Mouse (Mus musculus): ENCODE measurements around the gene Tnrc6b.
A peak's percentile ranks its signal among the peaks of the same experiment; 100 is the strongest.

The Tnrc6b gene

DNA sequence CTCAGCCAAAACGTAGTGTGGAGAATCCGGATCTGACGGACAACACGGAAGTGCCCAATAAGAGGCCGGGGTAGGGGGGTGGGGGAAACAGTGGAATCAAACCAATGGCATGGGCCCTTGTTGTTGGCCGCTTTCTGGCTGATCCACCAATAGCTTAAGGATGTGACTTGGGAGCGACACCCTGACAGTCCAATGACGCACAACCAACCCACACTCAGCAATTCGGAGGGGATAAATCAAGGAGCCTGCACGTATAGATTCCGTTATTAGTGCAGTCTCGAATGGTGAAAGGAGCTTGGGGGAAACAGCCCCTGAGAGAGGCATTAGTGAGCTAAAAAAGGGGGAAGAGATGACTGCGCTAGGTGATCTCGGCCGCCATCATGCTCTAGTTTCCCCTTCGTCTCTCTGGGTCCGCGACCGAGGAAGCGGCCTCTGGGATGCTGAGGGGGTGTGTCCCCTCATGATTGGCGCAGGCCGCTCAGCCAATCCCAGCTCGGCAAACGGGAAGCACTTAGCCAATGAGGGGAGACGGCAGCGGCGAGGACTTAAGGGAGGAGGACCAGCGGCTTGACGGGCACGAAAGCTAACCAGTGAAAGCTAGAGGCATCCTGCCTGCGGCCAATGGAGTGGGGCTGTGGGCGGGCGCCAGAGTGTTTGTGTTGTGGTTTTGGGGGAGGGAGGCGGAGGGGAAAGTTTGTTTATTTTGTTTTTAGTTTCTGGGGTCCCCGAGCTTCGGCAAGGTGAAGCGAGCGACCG lies at the start of gene Tnrc6b:
Tnrc6b (plus strand) TSS at position 706 of the 756 bp plus-strand sequence.
- DNase-seq (ENCODE audit: low spot score in 2 of 2), result peak; percentile 99

DNA sequence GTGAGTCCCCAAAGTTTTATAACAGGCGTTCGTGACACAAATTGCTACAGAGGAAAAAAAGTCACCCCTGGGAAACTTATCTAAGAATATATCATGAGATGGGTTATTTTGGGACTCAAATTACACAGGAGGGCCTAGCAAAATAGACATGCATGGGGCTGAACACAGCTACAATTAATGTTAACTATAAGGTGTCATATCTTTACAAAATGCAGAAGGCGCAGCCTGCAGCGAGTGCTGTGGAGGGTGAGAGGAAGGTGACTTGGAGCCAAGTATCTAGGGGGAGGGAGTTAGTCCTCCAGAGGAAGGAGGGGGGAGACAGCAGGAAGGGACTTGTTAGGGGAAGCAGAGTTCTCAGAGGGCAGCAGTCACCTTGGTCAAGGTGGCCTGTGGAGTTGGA lies 46.7 kb upstream of the Tnrc6b start:
- DNase-seq (ENCODE audit: low spot score in 2 of 2), result no peak

DNA sequence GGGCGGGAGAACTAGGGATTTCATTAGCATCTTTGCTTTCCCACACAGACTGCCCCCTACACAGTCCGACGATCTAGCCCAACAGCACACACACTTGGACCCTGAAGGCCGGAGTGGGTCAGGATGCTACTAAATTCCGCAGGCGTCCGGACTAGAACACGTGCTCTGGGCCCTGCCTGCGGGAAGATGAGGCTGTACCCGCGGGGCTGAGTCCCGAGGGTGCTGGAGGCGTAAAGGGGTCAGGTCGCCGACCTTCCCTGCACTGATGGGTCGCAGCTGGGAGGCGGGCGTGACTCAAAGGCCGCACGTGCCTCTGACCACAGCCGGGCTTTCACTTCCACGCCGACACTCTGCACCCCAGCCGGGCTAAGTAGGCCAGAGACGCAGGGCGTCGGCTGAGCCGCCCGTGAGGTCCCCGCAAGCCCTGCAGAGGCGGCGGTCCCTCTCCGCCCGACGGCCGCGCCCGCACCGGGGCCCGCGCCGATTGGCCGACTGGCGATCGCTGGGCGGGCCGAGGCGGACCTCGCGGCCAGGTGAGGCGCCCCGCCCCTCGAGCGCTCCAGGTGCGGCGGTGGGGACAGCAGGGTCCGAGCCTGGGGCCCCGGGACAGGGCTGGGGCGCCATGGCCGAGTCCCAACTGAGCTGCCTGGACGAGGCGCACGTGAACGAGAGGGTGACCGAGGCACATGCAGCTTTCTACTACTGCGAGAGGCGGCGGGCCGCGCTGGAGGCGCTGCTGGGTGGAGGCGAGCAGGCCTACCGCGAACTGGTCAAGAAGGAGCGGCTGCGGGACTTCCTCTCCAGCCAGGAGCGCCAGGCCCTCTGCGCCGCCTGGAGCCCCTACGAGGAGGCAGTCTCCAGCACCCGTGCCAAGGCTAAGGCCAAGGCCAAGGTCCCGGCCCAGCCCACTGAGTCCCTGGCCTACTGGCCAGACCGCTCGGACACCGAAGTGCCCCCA lies 39.5 kb upstream of the Tnrc6b start, which contains the start of gene Fam83f:
Fam83f (plus strand) TSS at position 553 of the 958 bp plus-strand sequence.
- DNase-seq (ENCODE audit: low spot score in 2 of 2), result peak; percentile 43 to 59

DNA sequence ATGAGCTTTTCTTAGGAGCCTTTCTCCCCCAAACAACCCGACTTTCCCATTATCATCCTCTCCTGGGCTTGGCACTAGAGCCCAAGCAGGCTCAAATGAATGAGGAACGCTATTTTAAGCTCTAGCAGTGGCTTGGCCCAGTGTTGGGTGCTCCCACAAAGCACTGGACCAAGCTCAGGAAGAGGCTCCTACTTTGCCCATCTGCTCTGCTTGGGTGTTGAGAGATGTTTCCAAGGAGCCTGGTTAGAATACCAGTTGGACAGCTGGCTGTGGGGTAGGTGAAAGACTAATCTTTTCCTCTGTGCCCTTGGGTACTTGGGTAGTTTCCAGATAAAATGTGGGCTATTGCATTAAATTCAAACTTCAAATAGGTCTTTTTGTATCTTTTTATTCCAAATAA lies 38.3 kb upstream of the Tnrc6b start:
- DNase-seq (ENCODE audit: low spot score in 2 of 2), result no peak

DNA sequence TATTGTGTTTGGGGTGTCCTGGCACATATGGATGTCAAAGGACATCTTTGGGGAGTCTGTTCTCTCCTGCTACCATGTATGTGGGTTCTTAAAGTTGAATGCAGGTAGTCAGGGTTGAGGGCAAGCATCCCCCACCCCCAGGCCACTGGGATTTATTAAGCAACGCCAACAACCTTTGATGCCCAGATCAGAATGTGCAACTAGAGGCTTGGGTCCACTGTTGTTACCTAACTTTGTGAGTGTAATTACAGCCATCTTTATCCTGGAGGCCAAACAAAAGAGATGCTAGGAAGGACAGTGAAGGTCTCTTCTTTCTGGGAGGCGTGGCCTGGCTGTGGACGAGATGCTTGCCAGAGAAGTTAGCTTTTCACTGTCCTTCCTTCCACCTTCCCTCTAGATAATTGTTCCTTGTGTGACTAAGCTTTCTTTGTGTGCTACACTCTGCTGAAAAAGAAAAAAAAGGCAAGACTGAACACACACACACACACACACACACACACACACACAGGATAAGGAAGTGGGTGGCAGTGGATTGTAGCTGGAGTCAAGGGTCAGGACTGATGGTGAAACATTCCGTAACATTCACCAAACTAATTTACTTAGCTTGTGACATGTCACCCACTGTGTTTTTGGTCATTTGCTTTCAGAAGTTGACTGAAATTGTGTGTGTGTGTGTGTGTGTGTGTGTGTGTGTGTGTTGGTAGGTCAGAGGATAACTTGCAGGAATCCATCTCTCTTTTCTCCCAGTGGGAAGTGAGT lies 37.6 kb upstream of the Tnrc6b start:
- no peak for DNase-seq (ENCODE audit: low spot score in 2 of 2)

DNA sequence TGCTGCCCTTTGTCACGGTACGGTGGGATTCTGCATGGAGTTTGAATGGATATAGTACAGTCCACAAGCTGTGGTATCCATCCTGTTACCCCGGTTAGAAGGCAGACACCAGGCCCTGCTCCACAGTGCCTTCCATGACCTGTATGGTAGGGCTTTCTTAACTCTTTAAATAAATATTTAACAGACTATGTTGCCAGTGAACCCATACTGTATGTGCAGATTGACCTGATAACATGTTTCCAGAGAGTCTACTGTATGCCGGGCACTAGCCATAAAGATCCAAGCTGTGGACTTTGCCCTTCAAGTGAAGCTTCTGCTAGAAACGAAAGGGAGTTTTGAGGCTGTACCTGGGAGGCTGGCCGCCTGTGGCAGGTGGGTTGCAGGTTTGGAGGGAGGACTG lies 36.4 kb upstream of the Tnrc6b start:
- no peak for DNase-seq (ENCODE audit: low spot score in 2 of 2)

DNA sequence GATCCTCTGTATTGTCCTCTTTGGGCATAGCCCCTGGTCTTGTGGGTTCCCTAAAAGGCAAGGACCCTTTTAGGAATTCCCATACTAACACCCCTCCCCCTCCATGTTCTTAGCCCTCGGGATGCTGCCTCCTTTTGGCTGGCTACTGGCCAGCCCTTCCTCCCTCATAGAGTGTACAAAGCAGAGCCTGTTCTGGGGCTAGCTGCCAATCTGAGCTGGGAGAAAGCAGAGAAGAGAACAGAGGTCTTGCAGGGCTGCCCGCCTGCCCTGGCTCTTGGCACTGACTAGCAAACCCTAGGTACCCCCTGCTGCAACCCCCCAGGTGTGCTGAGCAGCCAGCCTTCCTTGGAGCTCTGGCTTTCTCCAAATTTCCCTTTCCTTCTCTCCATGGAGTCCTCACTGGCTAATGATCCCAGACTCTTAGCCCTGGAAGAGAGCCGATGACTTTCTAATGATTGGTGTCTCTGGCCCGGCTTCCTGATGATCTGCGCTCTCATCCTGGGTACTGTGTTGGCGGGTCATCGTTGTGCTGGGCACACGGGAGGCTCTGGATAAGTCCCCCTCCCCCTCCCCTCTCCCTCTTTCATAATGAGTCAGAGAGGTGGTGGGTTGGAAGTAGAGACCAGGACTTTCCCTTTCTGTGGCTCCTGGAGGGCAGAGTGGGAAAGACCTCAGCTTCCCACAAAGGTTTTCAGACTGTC lies 31.4 kb upstream of the Tnrc6b start:
- DNase-seq (ENCODE audit: low spot score in 2 of 2), result no peak

DNA sequence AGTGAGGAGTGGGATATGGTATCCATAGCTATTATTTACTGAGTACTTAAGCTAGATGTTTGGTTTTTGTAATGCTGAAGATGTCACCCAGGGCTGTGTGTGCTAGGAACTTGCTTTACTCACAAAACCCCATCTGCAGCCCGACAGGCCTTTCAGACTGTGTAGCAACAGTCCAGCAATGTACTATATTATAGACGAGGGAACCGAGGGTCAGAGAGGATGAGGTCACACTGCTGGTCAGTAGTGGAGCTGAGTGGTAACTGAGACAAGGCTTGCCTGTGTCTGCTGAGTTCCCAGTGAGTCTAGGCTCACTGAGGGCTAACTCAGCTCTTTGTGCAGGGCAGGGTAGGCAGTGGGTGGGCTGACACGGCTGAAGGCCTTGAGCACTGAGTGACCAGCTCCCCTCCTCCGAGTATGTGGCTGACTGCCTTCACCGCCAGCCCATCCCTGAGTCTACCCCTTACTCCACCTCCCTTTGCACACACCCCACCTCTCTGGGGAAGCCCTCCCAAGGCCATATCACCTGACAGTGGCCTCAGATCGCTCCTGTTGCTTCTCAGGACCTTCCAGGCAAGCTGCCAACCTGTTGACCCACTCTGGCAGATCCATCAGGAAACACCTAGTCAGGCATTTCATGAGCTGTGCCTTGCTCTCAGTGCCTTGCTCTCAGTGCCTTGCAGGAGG lies 30.6 kb upstream of the Tnrc6b start:
- DNase-seq (ENCODE audit: low spot score in 2 of 2), result no peak

DNA sequence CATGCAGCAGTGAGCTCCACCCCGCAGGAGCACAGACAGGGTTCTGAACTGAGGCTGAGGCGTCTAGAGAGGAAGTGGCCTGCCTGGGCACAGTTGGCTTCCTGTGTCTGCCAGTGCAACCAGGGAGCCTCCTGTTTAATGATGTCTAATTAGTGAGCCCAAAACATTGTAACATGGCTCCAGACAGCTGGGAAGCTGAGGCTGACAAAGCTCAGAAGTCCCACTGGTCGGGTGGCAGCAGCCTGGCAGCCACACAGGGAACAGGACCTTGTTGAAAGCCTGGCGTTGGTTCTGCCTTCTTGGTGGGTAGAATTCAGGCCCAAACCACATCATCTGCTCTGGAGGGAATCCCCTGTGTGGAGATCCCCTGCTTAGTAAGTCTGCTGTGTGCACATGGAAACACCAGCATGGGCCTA lies 29.6 kb upstream of the Tnrc6b start:
- DNase-seq (ENCODE audit: low spot score in 2 of 2), result no peak

DNA sequence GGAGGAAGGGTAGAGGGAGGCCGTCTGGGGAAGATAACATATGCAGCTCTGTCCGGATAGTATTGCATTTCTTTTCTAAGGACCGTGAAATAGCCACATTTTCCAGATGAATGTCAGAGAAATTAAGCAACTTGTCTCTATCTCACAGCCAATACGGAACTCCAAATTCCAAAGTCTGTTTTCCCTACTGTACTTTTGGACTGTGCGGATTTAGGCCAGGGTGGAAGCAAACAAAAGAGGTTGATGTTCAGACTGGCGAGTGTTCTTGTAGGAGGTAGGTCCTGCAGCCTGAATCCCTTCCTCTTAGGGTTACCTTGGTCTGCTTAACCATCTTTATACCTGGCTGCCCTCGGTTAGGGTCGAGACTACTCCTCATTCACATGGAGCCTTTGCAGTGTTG lies 28.8 kb upstream of the Tnrc6b start:
- no peak for DNase-seq (ENCODE audit: low spot score in 2 of 2)

DNA sequence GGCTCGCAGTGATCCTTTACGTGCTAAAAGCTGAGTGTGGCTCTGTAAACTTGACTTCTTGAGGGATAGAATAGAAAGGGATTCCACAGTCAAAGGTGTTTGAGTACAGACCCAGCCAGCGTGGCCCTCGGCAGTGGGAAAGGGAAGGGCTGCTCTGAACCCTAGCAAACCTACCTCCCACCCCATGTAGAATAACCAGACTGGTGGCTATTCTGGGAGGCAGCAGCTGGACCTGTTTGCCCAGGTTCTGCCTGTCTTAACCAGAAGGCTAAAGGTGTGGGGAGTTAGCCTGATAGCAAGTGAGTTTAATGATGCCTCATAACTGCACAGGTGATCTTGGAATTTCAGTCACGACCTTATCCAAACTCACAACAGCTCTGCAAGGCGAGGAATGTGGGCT lies 28.0 kb upstream of the Tnrc6b start:
- DNase-seq (ENCODE audit: low spot score in 2 of 2), result no peak

DNA sequence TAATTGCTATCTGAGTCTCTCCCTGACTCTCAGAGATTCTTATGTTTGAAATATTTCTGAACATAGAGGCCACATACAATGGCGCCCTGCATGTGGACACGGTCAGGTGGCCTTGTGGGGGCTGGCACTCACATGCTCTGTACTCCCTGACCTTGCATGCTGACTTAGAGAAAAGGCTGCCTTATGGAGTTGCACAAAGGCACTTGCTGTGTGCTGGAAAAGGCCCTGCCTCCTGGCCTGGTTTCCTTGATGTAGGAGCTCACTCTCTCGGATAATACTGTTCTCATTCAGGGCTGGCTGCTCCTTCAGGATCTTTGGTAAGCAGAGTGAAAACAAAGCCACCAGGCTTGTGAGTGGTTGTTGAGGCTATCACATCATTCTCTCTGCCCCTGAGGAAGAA lies 27.1 kb upstream of the Tnrc6b start:
- no peak for DNase-seq (ENCODE audit: low spot score in 2 of 2)

DNA sequence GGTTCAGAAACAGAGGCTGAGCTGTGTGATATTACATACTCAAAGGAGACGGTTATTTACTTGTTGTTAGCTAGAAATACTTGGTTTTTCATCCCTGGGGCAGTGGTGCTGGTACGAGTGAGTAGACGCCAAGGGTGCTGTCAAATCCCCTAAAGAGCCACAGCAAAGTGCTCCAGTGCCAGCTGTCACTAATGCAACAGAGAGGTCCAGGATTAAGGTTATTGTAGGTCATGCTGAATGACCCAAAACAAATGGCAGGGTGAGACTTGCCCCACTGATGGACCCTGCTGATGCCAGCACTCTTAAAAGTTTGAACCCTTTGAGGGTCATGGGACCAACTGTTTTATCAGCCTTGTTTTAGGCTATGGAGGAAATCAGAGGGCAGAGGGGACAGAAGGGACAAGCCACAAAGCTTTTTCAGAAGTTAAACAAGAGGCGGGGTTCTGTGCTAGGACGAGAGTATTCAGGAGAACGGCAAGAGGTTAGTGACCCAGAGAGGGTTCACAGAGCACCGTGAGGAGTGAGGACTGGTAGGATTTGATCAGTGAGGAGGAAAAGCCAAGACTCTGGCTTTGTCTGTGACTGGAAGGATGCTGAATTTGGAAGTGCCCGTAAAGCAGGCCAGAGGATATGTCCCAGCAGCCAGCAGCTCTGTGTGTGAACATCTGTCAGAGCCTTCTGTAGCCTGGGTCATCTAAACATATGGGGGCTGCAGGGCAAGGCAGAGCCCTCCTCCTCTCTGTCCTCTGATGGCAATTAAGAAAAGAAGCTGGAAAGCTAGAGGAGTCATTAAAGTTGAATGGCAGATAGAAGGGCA lies 26.1 kb upstream of the Tnrc6b start:
- no peak for DNase-seq (ENCODE audit: low spot score in 2 of 2)

DNA sequence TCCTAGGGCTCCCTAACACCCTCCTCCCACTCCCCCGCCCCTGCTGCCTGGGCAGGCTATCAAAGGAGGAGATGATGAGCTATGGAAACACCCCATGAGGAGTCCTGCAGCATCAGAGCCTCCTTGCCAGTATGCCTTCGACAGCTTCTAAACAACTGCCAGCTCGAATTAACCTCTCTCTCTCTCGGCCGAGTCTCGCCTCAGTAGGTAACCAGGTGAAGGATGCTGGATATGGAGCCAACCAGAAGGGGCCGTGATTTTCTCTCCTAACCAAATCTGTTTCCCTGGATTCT lies 25.6 kb upstream of the Tnrc6b start:
- DNase-seq (ENCODE audit: low spot score in 2 of 2), result no peak

DNA sequence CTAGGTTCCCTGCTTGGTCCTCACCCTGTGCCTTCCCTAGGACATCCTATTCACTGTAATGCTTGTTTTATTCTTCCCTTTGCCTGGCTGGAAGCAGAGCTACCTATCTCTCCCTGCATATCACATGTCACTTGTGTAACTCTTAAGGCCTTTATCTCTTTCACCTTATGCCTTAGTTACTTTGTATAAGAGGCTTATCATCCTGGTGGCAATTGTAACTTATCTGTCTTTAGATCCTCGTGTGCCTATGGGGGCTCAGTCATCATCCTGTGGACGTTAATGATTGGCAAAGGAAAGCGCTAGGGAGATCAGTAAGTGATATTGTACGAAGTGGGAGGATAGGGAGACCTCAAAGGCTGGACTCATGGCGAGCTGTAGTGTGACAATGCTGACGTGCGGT lies 22.6 kb upstream of the Tnrc6b start:
- DNase-seq (ENCODE audit: low spot score in 2 of 2), result no peak

DNA sequence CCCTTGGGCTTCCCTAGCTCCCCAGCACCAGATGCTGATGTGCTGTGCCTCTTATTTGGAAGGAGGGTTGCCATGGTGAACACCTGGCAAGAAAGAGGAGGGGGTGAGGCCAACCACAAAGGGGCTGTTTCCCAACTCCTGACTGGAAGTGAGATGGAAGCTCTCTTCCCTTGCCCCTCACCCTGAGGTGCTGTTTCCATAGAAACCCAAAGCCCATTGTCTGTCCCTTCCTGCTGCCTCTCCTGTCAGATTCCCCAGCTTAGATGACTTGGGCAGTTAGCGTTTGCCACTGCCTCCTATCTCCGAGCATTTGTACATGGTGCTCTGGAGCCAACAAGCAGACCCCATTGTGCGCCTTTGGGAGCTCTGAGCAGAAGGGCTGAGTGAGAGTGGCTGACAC lies 17.6 kb upstream of the Tnrc6b start:
- DNase-seq (ENCODE audit: low spot score in 2 of 2), result no peak

DNA sequence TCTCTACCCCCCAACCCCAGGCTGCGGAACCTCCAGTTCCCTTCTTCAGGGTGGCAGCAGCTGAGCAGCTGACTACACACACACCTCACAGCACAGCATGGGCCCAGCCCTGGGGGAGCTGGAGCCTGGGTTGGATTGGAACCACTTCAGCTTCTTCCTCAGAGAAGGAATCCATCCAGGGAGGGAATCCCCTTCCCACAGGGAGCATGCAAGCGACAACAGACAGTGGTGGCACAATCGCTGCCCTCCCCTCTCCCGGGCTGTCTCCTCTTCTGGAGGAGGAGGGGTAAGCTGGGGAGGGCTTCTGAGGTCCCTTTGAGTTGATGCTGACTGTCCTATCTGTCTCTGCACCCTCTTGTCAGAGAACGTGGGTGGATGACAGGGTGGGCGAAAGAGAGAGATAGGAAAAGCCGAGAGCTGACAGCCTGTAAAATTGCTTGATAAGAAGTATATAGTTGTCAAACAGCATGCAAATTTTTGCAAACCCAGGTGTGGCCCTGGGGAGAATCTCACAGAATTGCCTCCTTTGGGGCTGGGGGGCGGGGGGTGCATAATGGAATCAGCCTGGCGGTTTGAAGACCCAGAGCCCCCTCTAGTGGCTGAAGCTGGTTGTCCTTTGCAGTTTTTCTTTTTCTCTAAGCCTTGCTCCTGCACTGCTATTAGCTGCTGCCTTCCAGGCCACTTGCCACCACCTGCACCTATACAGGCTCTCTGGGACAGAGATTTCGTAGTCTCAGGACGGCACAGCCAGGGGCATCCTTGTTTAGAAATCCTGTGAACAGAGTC lies 16.8 kb upstream of the Tnrc6b start:
- DNase-seq (ENCODE audit: low spot score in 2 of 2), result no peak

DNA sequence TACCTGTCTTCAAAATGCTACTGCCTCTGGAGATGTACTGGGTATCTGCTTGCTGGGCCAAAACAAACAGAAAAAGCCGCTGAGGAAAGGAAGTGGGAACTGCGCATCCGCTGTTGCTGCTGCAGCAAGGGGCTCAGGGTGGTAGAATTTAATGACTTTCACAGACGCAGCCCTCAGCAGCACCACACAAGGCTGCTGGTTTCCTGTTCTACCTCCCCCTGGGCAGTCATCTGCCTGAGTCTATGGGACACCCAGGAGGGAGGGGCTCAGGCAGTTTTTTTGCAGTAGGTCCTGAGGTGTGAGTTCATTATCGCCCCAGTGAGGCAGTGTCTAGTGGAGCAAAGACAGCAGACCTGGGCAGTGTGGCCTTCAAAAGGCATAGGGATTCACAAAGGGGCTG lies 13.5 kb upstream of the Tnrc6b start:
- no peak for DNase-seq (ENCODE audit: low spot score in 2 of 2)

DNA sequence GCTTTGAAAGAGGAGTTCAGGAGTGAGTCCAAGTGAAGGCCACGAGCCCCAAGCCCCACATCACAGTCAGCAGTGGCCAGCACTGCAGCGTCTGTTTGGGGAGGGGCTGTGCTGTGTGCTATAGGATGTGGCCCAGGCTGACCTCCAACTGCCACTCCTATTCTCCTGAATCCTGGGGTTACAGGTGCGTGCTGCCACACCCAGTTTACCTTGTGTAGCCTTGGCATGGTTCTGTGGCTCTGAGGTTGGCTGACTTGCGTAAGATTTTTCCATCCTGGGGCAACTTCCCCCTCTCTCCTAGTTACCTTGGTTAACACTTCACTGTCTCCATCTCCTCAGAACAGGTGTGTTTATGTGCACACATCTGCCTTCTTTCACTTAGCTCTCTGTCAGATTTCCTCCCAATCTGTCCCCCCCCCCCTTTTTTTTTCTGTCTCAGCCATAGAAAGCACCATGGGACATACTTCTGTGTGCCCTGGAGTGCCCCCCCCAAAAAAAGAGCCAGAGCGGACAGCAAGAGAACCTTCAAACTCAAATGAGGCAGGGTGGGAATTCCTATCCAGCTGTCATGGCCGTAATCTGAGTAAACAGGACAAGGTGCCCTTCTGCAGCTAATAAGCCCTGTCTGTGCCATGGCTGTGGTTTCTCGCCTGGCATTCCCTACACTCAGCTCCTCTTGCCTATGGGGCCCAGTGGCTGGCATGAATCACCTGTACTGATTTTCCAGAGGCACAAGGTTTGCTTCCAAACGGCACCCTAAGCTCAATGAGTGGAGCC lies 9.4 kb upstream of the Tnrc6b start:
- no peak for DNase-seq (ENCODE audit: low spot score in 2 of 2)

Data from heart, adult 9 months (tissue).